Mouse (Mus musculus) liver, adult 2 months (tissue): Measurements from ENCODE around the gene Reep3. TPM values are rescaled to one million over a fixed set of nuclear protein-coding genes. Genes with fewer than 3 reads are reported as not detected.

Source experiments
- DNase-seq: peaks from one replicate; pipeline ENCODE4 v3.0.0-alpha.2; 2011; ENCODE audit warnings: low read depth, low spot score; ENCODE audit errors: extremely low read depth
- H3K27ac ChIP-seq: fragments of 200-500 bp; replicated peaks from 2 replicates; pipeline ENCODE4 v1.5.1; 2012; ENCODE audit warnings: low read depth, mild to moderate bottlenecking, control low read depth, inconsistent platforms, low read length; ENCODE audit not compliant: insufficient read depth
- H3K27me3 ChIP-seq: fragments of 200-500 bp; 2 replicates; pipeline ENCODE4 v1.6.1; 2012; ENCODE audit warnings: mild to moderate bottlenecking, moderate library complexity, low read length, inconsistent platforms; ENCODE audit not compliant: control insufficient read depth, insufficient read depth
- H3K36me3 ChIP-seq: fragments of 200-500 bp; 2 replicates; pipeline ENCODE4 v1.6.1; 2012; ENCODE audit warnings: low read length, inconsistent platforms; ENCODE audit not compliant: control insufficient read depth, insufficient read depth
- H3K4me1 ChIP-seq: fragments of 200-500 bp; 2 replicates; pipeline ENCODE4 v1.6.1; 2011; ENCODE audit warnings: low read length; ENCODE audit not compliant: control insufficient read depth, insufficient read depth
- H3K4me3 ChIP-seq: fragments of 200-500 bp; 2 replicates; pipeline ENCODE4 v1.5.1; 2011; ENCODE audit warnings: low read depth, mild to moderate bottlenecking, control low read depth, low read length, moderate library complexity; ENCODE audit not compliant: insufficient read depth
- H3K79me2 ChIP-seq: fragments of 200-500 bp; 2 replicates; pipeline ENCODE4 v1.6.1; 2012; ENCODE audit warnings: inconsistent platforms, mild to moderate bottlenecking, low read length, moderate library complexity; ENCODE audit not compliant: control insufficient read depth, insufficient read depth
- H3K9ac ChIP-seq: fragments of 200-500 bp; 2 replicates; pipeline ENCODE4 v1.6.1; 2012; ENCODE audit warnings: low read depth, mild to moderate bottlenecking, control low read depth, inconsistent platforms, low read length
- CTCF ChIP-seq: fragments of 200-500 bp; IDR thresholded peaks from 2 replicates; pipeline ENCODE4 v1.5.1; 2011; ENCODE audit warnings: low read depth, low read length, control low read depth
- POLR2A ChIP-seq: fragments of 200-500 bp; IDR thresholded peaks from 2 replicates; pipeline ENCODE4 v1.6.1; 2011; ENCODE audit warnings: low read length, control low read depth; ENCODE audit not compliant: insufficient read depth; ENCODE audit errors: extremely low read depth
- WGBS: fragments of 180-500 bp; shearing (Covaris S2); methylation state at CpG from one replicate; pipeline ENCODE4 v1.1.7; 2018; 5-methylcytosine and 5-hydroxymethylcytosine counted together
- polyA plus RNA-seq: library from polyadenylated mRNA; depleted of rRNA; stranded (reverse); fragments of >200 nt; gene quantifications from 2 replicates; pipeline ENCODE4 v1.2.3, GENCODE M21; 2012
- total RNA-seq: library from RNA; depleted of rRNA; stranded (reverse); fragments of >200 nt; gene quantifications from 2 replicates; pipeline ENCODE4 v1.2.3, GENCODE M21; 2014

Gene Reep3
- total and polyA plus RNA-seq, 2 experiments: 21.6 to 36.1 TPM

GRCm38 (mm10) chr10:67131709-67132108 lies 35.0 kb upstream of the Reep3 start:
- peaks cover 21% of the 10 kb centered on the region for H3K79me2 ChIP-seq
- no peak overlapping the region for H3K9ac ChIP-seq
- WGBS: 13% methylated on average over 1 of the region's 1 CpGs
- H3K4me3 ChIP-seq: no peak overlapping the region
- H3K36me3 ChIP-seq: no peaks in the 10 kb centered on the region
- H3K27ac ChIP-seq: no peak overlapping the region
- DNase-seq: peak; percentile 77
- H3K4me1 ChIP-seq: peaks cover 6% of the 10 kb centered on the region; the same call in 1 of the 2 replicates
- TF ChIP-seq CTCF (no peak), POLR2A (no peak)
- no peaks in the 10 kb centered on the region for H3K27me3 ChIP-seq

- 5% methylated on average over 1 of the region's 1 CpGs for WGBS
- no peak overlapping the region for H3K9ac ChIP-seq
- H3K79me2 ChIP-seq: peaks cover 23% of the 10 kb centered on the region
- no peak overlapping the region for H3K4me3 ChIP-seq
- TF ChIP-seq POLR2A: no peak
- TF ChIP-seq CTCF: no peak
- no peak overlapping the region for H3K27ac ChIP-seq
- no peaks in the 10 kb centered on the region for H3K27me3 ChIP-seq
- peaks cover 6% of the 10 kb centered on the region; the same call in 1 of the 2 replicates for H3K4me1 ChIP-seq
- peak; percentile 71 for DNase-seq
- no peaks in the 10 kb centered on the region for H3K36me3 ChIP-seq
These were observed 32.8 kb upstream of the Reep3 start for GRCm38 (mm10) chr10:67129531-67129930.

GRCm38 (mm10) chr10:67126859-67127758 lies 30.4 kb upstream of the Reep3 start:
- peak overlapping the region; percentile 98 for H3K4me3 ChIP-seq
- TF ChIP-seq POLR2A (no peak), CTCF (no peak)
- H3K27me3 ChIP-seq: no peaks in the 10 kb centered on the region
- peak overlapping the region; percentile 88 for H3K9ac ChIP-seq
- H3K27ac ChIP-seq: no peak overlapping the region
- WGBS: 1% methylated on average over 108 of the region's 115 CpGs
- no peaks in the 10 kb centered on the region for H3K36me3 ChIP-seq
- H3K79me2 ChIP-seq: peaks cover 35% of the 10 kb centered on the region
- peaks cover 3% of the 10 kb centered on the region; the same call in 1 of the 2 replicates for H3K4me1 ChIP-seq
- no peak for DNase-seq

GRCm38 (mm10) chr10:67126061-67126858 lies 29.5 kb upstream of the Reep3 start:
- Histone ChIP-seq H3K9ac (peak overlapping the region; percentile 88), H3K27me3 (no peaks in the 10 kb centered on the region), H3K79me2 (peaks cover 39% of the 10 kb centered on the region), H3K27ac (no peak overlapping the region), H3K36me3 (no peaks in the 10 kb centered on the region), H3K4me1 (peaks cover 2% of the 10 kb centered on the region; the same call in 1 of the 2 replicates), H3K4me3 (peak overlapping the region; percentile 98)
- WGBS: 3% methylated on average over 50 of the region's 50 CpGs
- peak; percentile 52 for DNase-seq
- TF ChIP-seq POLR2A (no peak), CTCF (no peak)

GRCm38 (mm10) chr10:67124156-67124555 lies 27.4 kb upstream of the Reep3 start:
- DNase-seq: no peak
- H3K79me2 ChIP-seq: peaks cover 43% of the 10 kb centered on the region

More at GRCm38 (mm10) chr10:67124156-67124555, 27.4 kb upstream of the Reep3 start:
- Histone ChIP-seq H3K4me3 (no peak overlapping the region), H3K27me3 (no peaks in the 10 kb centered on the region), H3K36me3 (no peaks in the 10 kb centered on the region), H3K27ac (no peak overlapping the region), H3K9ac (no peak overlapping the region), H3K4me1 (peaks cover 10% of the 10 kb centered on the region; the same call in 1 of the 2 replicates)
- WGBS: 78% methylated on average over 4 of the region's 4 CpGs
- TF ChIP-seq CTCF (no peak), POLR2A (no peak)
